9 mouse cellular contexts compared by ENCODE assay signal in genomic region chr11:105153068-105153833, GRCm38 (mm10). TPM values are rescaled to one million over a fixed set of nuclear protein-coding genes. Genes with fewer than 3 reads are reported as not detected.
DNase-seq lines count a peak whose midpoint lies in the region; ATAC-seq lines count a peak whose summit lies in the region.
"Had no signal": no experiment of that assay in that cellular context is flagged by ENCODE, and none has a peak within 500 bp of the region (broad histone marks: within the 10 kb centered on the region; RNA-seq: fewer than 3 reads in every experiment).

No protein-coding gene starts in this region.

- no peaks in the 10 kb centered on the region for H3K36me3 ChIP-seq in embryonic facial prominence, embryonic 12.5 days
- H3K36me3 ChIP-seq in hindbrain, embryonic 15.5 days: no peaks in the 10 kb centered on the region
- H3K36me3 ChIP-seq in liver, embryonic 11.5 days (ENCODE audit: control insufficient read depth, insufficient read depth, low read length): no peaks in the 10 kb centered on the region
- H3K36me3 ChIP-seq in neural tube, embryonic 11.5 days (ENCODE audit: control insufficient read depth, insufficient read depth, low read length): no peaks in the 10 kb centered on the region

- H3K4me3 ChIP-seq in embryonic facial prominence, embryonic 12.5 days: no peak overlapping the region
- no peak overlapping the region for H3K4me3 ChIP-seq in hindbrain, embryonic 15.5 days
- H3K4me3 ChIP-seq in liver, embryonic 11.5 days (ENCODE audit: low read depth, low read length): no peak overlapping the region; the same call in 1 of the 2 replicates
- H3K4me3 ChIP-seq in neural tube, embryonic 11.5 days (ENCODE audit: low read depth, low read length): no peak overlapping the region

- H3K27ac ChIP-seq in embryonic facial prominence, embryonic 12.5 days: 0 out of 2 replicates have a peak overlapping the region, but pooled peaks have one; percentile 1
- no peak overlapping the region for H3K27ac ChIP-seq in hindbrain, embryonic 15.5 days (replicated peaks)
- peak overlapping the region; percentile 96 for H3K27ac ChIP-seq in liver, embryonic 11.5 days (ENCODE audit: low read depth, low read length)
- H3K27ac ChIP-seq in neural tube, embryonic 11.5 days (ENCODE audit: low read depth, low read length): no peak overlapping the region

- H3K9ac ChIP-seq in embryonic facial prominence, embryonic 12.5 days: no peak overlapping the region
- H3K9ac ChIP-seq in hindbrain, embryonic 15.5 days: no peak overlapping the region
- H3K9ac ChIP-seq in liver, embryonic 11.5 days (ENCODE audit: low read depth, low read length): peak overlapping the region; percentile 59
- no peak overlapping the region for H3K9ac ChIP-seq in neural tube, embryonic 11.5 days (ENCODE audit: low read length)

- ATAC-seq in embryonic facial prominence, embryonic 12.5 days (ENCODE audit: insufficient number of reproducible peaks, insufficient read depth, low FRiP score, low TSS enrichment): no peak
- 0 out of 2 replicates have a peak, but pooled peaks have one; percentile 72 for ATAC-seq in hindbrain, embryonic 15.5 days (ENCODE audit: low FRiP score, low read depth)
- peak; percentile 58 for ATAC-seq in liver, embryonic 11.5 days (replicated peaks; ENCODE audit: low FRiP score)
- no peak for ATAC-seq in neural tube, embryonic 11.5 days (ENCODE audit: insufficient read depth, low FRiP score, low TSS enrichment)

- no peak overlapping the region for H3K4me2 ChIP-seq in embryonic facial prominence, embryonic 12.5 days (replicated peaks)
- no peak overlapping the region for H3K4me2 ChIP-seq in hindbrain, embryonic 15.5 days
- peak overlapping the region; percentile 51 for H3K4me2 ChIP-seq in liver, embryonic 11.5 days
- H3K4me2 ChIP-seq in neural tube, embryonic 11.5 days (ENCODE audit: low read depth): no peak overlapping the region

- H3K4me1 ChIP-seq in embryonic facial prominence, embryonic 12.5 days: peaks cover 33% of the 10 kb centered on the region
- peaks cover 11% of the 10 kb centered on the region for H3K4me1 ChIP-seq in hindbrain, embryonic 15.5 days (replicated peaks)
- H3K4me1 ChIP-seq in liver, embryonic 11.5 days (replicated peaks; ENCODE audit: control insufficient read depth, insufficient read depth, low read length): peaks cover 50% of the 10 kb centered on the region
- peaks cover 2% of the 10 kb centered on the region; the same call in 1 of the 2 replicates for H3K4me1 ChIP-seq in neural tube, embryonic 11.5 days (ENCODE audit: control insufficient read depth, insufficient read depth, low read length)

- no peaks in the 10 kb centered on the region for H3K9me3 ChIP-seq in embryonic facial prominence, embryonic 12.5 days
- H3K9me3 ChIP-seq in hindbrain, embryonic 15.5 days: no peaks in the 10 kb centered on the region
- no peaks in the 10 kb centered on the region for H3K9me3 ChIP-seq in liver, embryonic 11.5 days (ENCODE audit: control insufficient read depth, low read length)
- no peaks in the 10 kb centered on the region for H3K9me3 ChIP-seq in neural tube, embryonic 11.5 days (ENCODE audit: control insufficient read depth, low read length)

- 7% methylated on average over 12 of the region's 12 CpGs for WGBS in embryonic facial prominence, embryonic 12.5 days
- WGBS in hindbrain, embryonic 15.5 days: 14% methylated on average over 12 of the region's 12 CpGs
- 32% methylated on average over 12 of the region's 12 CpGs for WGBS in liver, embryonic 11.5 days
- 29% methylated on average over 12 of the region's 12 CpGs for WGBS in neural tube, embryonic 11.5 days

- H3K27me3 ChIP-seq in embryonic facial prominence, embryonic 12.5 days: peaks cover 9% of the 10 kb centered on the region; the same call in 1 of the 2 replicates
- H3K27me3 ChIP-seq in hindbrain, embryonic 15.5 days: no peaks in the 10 kb centered on the region
- no peaks in the 10 kb centered on the region; the same call in 1 of the 2 replicates for H3K27me3 ChIP-seq in liver, embryonic 11.5 days (replicated peaks; ENCODE audit: control insufficient read depth, insufficient read depth, low read length)
- H3K27me3 ChIP-seq in neural tube, embryonic 11.5 days (ENCODE audit: control insufficient read depth, insufficient read depth, low read length): no peaks in the 10 kb centered on the region

- peak; percentile 30 to 56 for DNase-seq in cerebellum, postnatal 14 days
- no peak for DNase-seq in cerebellum, postnatal 25 days
- no peak for DNase-seq in liver, embryonic 11.5 days (ENCODE audit: low spot score)
- peak; percentile 33 for DNase-seq in neural tube, embryonic 11.5 days (ENCODE audit: low spot score)
- no peak for DNase-seq in right cerebral cortex, postnatal 25 days
- DNase-seq in right cerebral cortex, postnatal 36 days (ENCODE audit: low spot score in 2 of 2): no peak

RNA-seq across cellular contexts. Expression of gene Gm10842, which starts 6.6 kb away (rescaled TPM):
- not detected in 2 replicates for polyA plus RNA-seq in embryonic facial prominence, embryonic 12.5 days (2016; fragmentation: Nextera tagmentation; extraction: Ambion mirVana)
- not detected in 2 replicates for polyA plus RNA-seq in hindbrain, embryonic 15.5 days (2015; fragmentation: Nextera tagmentation; extraction: Ambion mirVana)
- polyA plus RNA-seq in liver, embryonic 11.5 days (2014; fragmentation: Nextera tagmentation; extraction: Ambion mirVana): not detected in 2 replicates
- not detected in 2 replicates for polyA plus RNA-seq in neural tube, embryonic 11.5 days (2014; fragmentation: Nextera tagmentation; extraction: Ambion mirVana)
- polyA plus RNA-seq: C2C12 had no signal

RNA-seq across cellular contexts. Expression of gene Tlk2, which starts 25.4 kb away (rescaled TPM):
- polyA plus RNA-seq in embryonic facial prominence, embryonic 12.5 days (2016; fragmentation: Nextera tagmentation; extraction: Ambion mirVana): 24.3 and 30.4 TPM in 2 replicates
- polyA plus RNA-seq in hindbrain, embryonic 15.5 days (2015; fragmentation: Nextera tagmentation; extraction: Ambion mirVana): 18.9 and 19.5 TPM in 2 replicates
- 16.1 and 18.2 TPM in 2 replicates for polyA plus RNA-seq in liver, embryonic 11.5 days (2014; fragmentation: Nextera tagmentation; extraction: Ambion mirVana)
- 25.9 and 27.8 TPM in 2 replicates for polyA plus RNA-seq in neural tube, embryonic 11.5 days (2014; fragmentation: Nextera tagmentation; extraction: Ambion mirVana)

RNA-seq across cellular contexts. Expression of gene Mettl2, which starts 27.0 kb away (rescaled TPM):
- 51.2 and 53.3 TPM in 2 replicates for polyA plus RNA-seq in embryonic facial prominence, embryonic 12.5 days (2016; fragmentation: Nextera tagmentation; extraction: Ambion mirVana)
- polyA plus RNA-seq in hindbrain, embryonic 15.5 days (2015; fragmentation: Nextera tagmentation; extraction: Ambion mirVana): 29.3 and 29.5 TPM in 2 replicates
- 46.2 and 46.9 TPM in 2 replicates for polyA plus RNA-seq in liver, embryonic 11.5 days (2014; fragmentation: Nextera tagmentation; extraction: Ambion mirVana)
- polyA plus RNA-seq in neural tube, embryonic 11.5 days (2014; fragmentation: Nextera tagmentation; extraction: Ambion mirVana): 33.1 and 38.1 TPM in 2 replicates

Comparison
In these comparisons a context has a peak if more than half of its experiments do, and no peak if none do; other contexts are left out.
1. DNase-seq: peak in cerebellum, postnatal 14 days (2 of 2) and neural tube, embryonic 11.5 days (single experiment); none in cerebellum, postnatal 25 days (0 of 2), liver, embryonic 11.5 days (single experiment), right cerebral cortex, postnatal 25 days (single experiment) and right cerebral cortex, postnatal 36 days (0 of 2).
2. ATAC-seq: peak in hindbrain, embryonic 15.5 days (single experiment) and liver, embryonic 11.5 days (single experiment); none in embryonic facial prominence, embryonic 12.5 days (single experiment) and neural tube, embryonic 11.5 days (single experiment).
3. H3K27ac ChIP-seq: peak in embryonic facial prominence, embryonic 12.5 days (single experiment) and liver, embryonic 11.5 days (single experiment); none in hindbrain, embryonic 15.5 days (single experiment) and neural tube, embryonic 11.5 days (single experiment).